Mouse (Mus musculus) cerebellum, adult 2 months (tissue): ENCODE measurements around the gene Tef.

Experiments used
- CTCF ChIP-seq: fragments of 200-500 bp; IDR thresholded peaks from 2 replicates; pipeline ENCODE4 v1.5.1; 2011; ENCODE audit warnings: low read depth, mild to moderate bottlenecking, control low read depth, low read length, moderate library complexity, borderline replicate concordance; ENCODE audit not compliant: insufficient read depth
- POLR2A ChIP-seq: fragments of 200-500 bp; IDR thresholded peaks from 2 replicates; pipeline ENCODE4 v1.6.1; 2011; ENCODE audit warnings: low read length, control low read depth, borderline replicate concordance; ENCODE audit not compliant: insufficient read depth

- TF ChIP-seq POLR2A, result no peak
- no peak for TF ChIP-seq CTCF
These were observed 44.5 kb downstream of the Tef start for GRCm38 (mm10) chr15:81846755-81847154.
